Mouse (Mus musculus): Measurements from ENCODE around the gene Anks4b. TPM values are rescaled to one million over a fixed set of nuclear protein-coding genes. Genes with fewer than 3 reads are reported as not detected.

The Anks4b gene
- polyA plus RNA-seq, 1 experiment from 2014 or later = not detected

- H3K27ac ChIP-seq (ENCODE audit: low read depth) = no peak overlapping the region
- H3K9me3 ChIP-seq (ENCODE audit: low read depth, low read length) = no peaks in the 10 kb centered on the region
- DNase-seq (no peak), ATAC-seq (ENCODE audit: insufficient read depth) (no peak)
- H3K4me2 ChIP-seq = no peak overlapping the region
- H3K4me3 ChIP-seq (ENCODE audit: low read depth, low read length) = no peak overlapping the region
- no peak overlapping the region for H3K9ac ChIP-seq
- TF ChIP-seq CTCF (IDR thresholded peaks at IDR 0.05; ENCODE audit: low read depth) = no peak
- H3K36me3 ChIP-seq (ENCODE audit: insufficient read depth) = no peaks in the 10 kb centered on the region
- H3K4me1 ChIP-seq (ENCODE audit: insufficient read depth) = no peaks in the 10 kb centered on the region
- 26% methylated on average over 3 of the region's 3 CpGs for WGBS
- H3K27me3 ChIP-seq (ENCODE audit: insufficient read depth, low read length) = no peaks in the 10 kb centered on the region
Measured at GRCm38 (mm10) chr7:120150257-120150656, 23.4 kb upstream of the Anks4b start.

GRCm38 (mm10) chr7:120150898-120151297 is 22.8 kb upstream of the Anks4b start:
- H3K27ac ChIP-seq (ENCODE audit: low read depth) = no peak overlapping the region
- H3K4me3 ChIP-seq (ENCODE audit: low read depth, low read length) = no peak overlapping the region
- H3K27me3 ChIP-seq (ENCODE audit: insufficient read depth, low read length) = no peaks in the 10 kb centered on the region
- H3K4me2 ChIP-seq = no peak overlapping the region
- H3K9ac ChIP-seq = no peak overlapping the region
- DNase-seq = no peak
- H3K9me3 ChIP-seq (ENCODE audit: low read depth, low read length) = no peaks in the 10 kb centered on the region
- no peak for TF ChIP-seq CTCF (IDR thresholded peaks at IDR 0.05; ENCODE audit: low read depth)
- H3K4me1 ChIP-seq (ENCODE audit: insufficient read depth) = no peaks in the 10 kb centered on the region
- ATAC-seq (ENCODE audit: insufficient read depth) = no peak
- H3K36me3 ChIP-seq (ENCODE audit: insufficient read depth) = no peaks in the 10 kb centered on the region
- WGBS = 81% methylated on average over 2 of the region's 2 CpGs

GRCm38 (mm10) chr7:120156841-120157409 is 16.7 kb upstream of the Anks4b start:
- no peak overlapping the region for H3K9ac ChIP-seq
- no peak for ATAC-seq (ENCODE audit: insufficient read depth)
- 28% methylated on average over 2 of the region's 2 CpGs for WGBS
- no peak for DNase-seq
- H3K36me3 ChIP-seq (ENCODE audit: insufficient read depth) = no peaks in the 10 kb centered on the region
- no peaks in the 10 kb centered on the region for H3K9me3 ChIP-seq (ENCODE audit: low read depth, low read length)
- no peak overlapping the region for H3K4me2 ChIP-seq
- no peak overlapping the region for H3K4me3 ChIP-seq (ENCODE audit: low read depth, low read length)
- H3K4me1 ChIP-seq (ENCODE audit: insufficient read depth) = no peaks in the 10 kb centered on the region
- no peaks in the 10 kb centered on the region for H3K27me3 ChIP-seq (ENCODE audit: insufficient read depth, low read length)
- TF ChIP-seq CTCF (IDR thresholded peaks at IDR 0.05; ENCODE audit: low read depth) = no peak
- no peak overlapping the region for H3K27ac ChIP-seq (ENCODE audit: low read depth)

GRCm38 (mm10) chr7:120157575-120158061 is 16.0 kb upstream of the Anks4b start:
- no peak overlapping the region for H3K27ac ChIP-seq (ENCODE audit: low read depth)
- H3K4me2 ChIP-seq = no peak overlapping the region
- no peak for TF ChIP-seq CTCF (IDR thresholded peaks at IDR 0.05; ENCODE audit: low read depth)
- no peaks in the 10 kb centered on the region for H3K4me1 ChIP-seq (ENCODE audit: insufficient read depth)
- no peaks in the 10 kb centered on the region for H3K9me3 ChIP-seq (ENCODE audit: low read depth, low read length)
- no peaks in the 10 kb centered on the region for H3K36me3 ChIP-seq (ENCODE audit: insufficient read depth)
- H3K9ac ChIP-seq = no peak overlapping the region
- ATAC-seq (ENCODE audit: insufficient read depth) = no peak
- H3K27me3 ChIP-seq (ENCODE audit: insufficient read depth, low read length) = no peaks in the 10 kb centered on the region
- H3K4me3 ChIP-seq (ENCODE audit: low read depth, low read length) = no peak overlapping the region
- 49% methylated on average over 5 of the region's 5 CpGs for WGBS
- DNase-seq = no peak

- Histone ChIP-seq H3K27ac (ENCODE audit: low read depth) (no peak overlapping the region), H3K9ac (no peak overlapping the region), H3K4me1 (ENCODE audit: insufficient read depth) (no peaks in the 10 kb centered on the region), H3K27me3 (ENCODE audit: insufficient read depth, low read length) (no peaks in the 10 kb centered on the region), H3K36me3 (ENCODE audit: insufficient read depth) (no peaks in the 10 kb centered on the region), H3K9me3 (ENCODE audit: low read depth, low read length) (no peaks in the 10 kb centered on the region), H3K4me2 (no peak overlapping the region), H3K4me3 (ENCODE audit: low read depth, low read length) (no peak overlapping the region)
- ATAC-seq (ENCODE audit: insufficient read depth) (no peak), DNase-seq (no peak)
- WGBS = 23% methylated on average over 4 of the region's 4 CpGs
- no peak for TF ChIP-seq CTCF (IDR thresholded peaks at IDR 0.05; ENCODE audit: low read depth)
Measured at GRCm38 (mm10) chr7:120158121-120158613, 15.5 kb upstream of the Anks4b start.

GRCm38 (mm10) chr7:120163581-120164251 is 9.9 kb upstream of the Anks4b start:
- no peak overlapping the region for H3K4me2 ChIP-seq
- no peak overlapping the region for H3K4me3 ChIP-seq (ENCODE audit: low read depth, low read length)
- no peak for TF ChIP-seq CTCF (IDR thresholded peaks at IDR 0.05; ENCODE audit: low read depth)
- H3K27ac ChIP-seq (ENCODE audit: low read depth) = no peak overlapping the region
- no peaks in the 10 kb centered on the region for H3K9me3 ChIP-seq (ENCODE audit: low read depth, low read length)
- H3K36me3 ChIP-seq (ENCODE audit: insufficient read depth) = no peaks in the 10 kb centered on the region
- DNase-seq (peak; percentile 37), ATAC-seq (ENCODE audit: insufficient read depth) (no peak)
- WGBS = 76% methylated on average over 11 of the region's 11 CpGs
- no peak overlapping the region for H3K9ac ChIP-seq
- no peaks in the 10 kb centered on the region for H3K27me3 ChIP-seq (ENCODE audit: insufficient read depth, low read length)
- no peaks in the 10 kb centered on the region for H3K4me1 ChIP-seq (ENCODE audit: insufficient read depth)

GRCm38 (mm10) chr7:120172188-120172700 is 1.4 kb upstream of the Anks4b start:
- no peaks in the 10 kb centered on the region for H3K9me3 ChIP-seq (ENCODE audit: low read depth, low read length)
- no peak for TF ChIP-seq CTCF (IDR thresholded peaks at IDR 0.05; ENCODE audit: low read depth)
- no peaks in the 10 kb centered on the region for H3K27me3 ChIP-seq (ENCODE audit: insufficient read depth, low read length)
- no peak overlapping the region for H3K4me3 ChIP-seq (ENCODE audit: low read depth, low read length)
- H3K36me3 ChIP-seq (ENCODE audit: insufficient read depth) = no peaks in the 10 kb centered on the region
- no peak overlapping the region for H3K9ac ChIP-seq
- H3K4me1 ChIP-seq (ENCODE audit: insufficient read depth) = no peaks in the 10 kb centered on the region
- no peak overlapping the region for H3K27ac ChIP-seq (ENCODE audit: low read depth)
- peak; percentile 88 for ATAC-seq (ENCODE audit: insufficient read depth)
- H3K4me2 ChIP-seq = no peak overlapping the region
- 76% methylated on average over 1 of the region's 1 CpGs for WGBS
- DNase-seq = peak; percentile 58
